Mouse (Mus musculus) testis, adult 10 weeks (tissue): ENCODE data around the gene Xrcc3. TPM values are rescaled to one million over a fixed set of nuclear protein-coding genes. Genes with fewer than 3 reads are reported as not detected.

Source experiments
- polyA plus RNA-seq: library from polyadenylated mRNA; stranded (reverse); fragments of 350-450 nt; fragmentation: Illumina TruSeq; extraction: RNeasy Lipid Tissue Mini Kit (QIAGEN cat#74804); gene quantifications from one replicate; pipeline ENCODE4 v1.2.3, GENCODE M21; 2014; ENCODE audit warnings: low read depth, low replicate concordance

Gene Xrcc3
- polyA plus RNA-seq: 0.36 TPM

GRCm38 (mm10) chr12:111813766-111814617 is at the start of gene Xrcc3, which contains the start of gene Zfyve21:
Xrcc3 (minus strand) TSS chr12:111813873.
Zfyve21 (plus strand) TSS chr12:111814170.

GRCm38 (mm10) chr12:111758381-111759175 is 55.1 kb downstream of the Xrcc3 start, which contains the start of gene Klc1:
Klc1 (plus strand) TSS chr12:111758849.

Other genes starting within 250 kb of the Xrcc3 start
- gene Mark3, start 239.3 kb downstream of the Xrcc3 start, polyA plus RNA-seq: 92.5 TPM
- gene Ckb, start 141.5 kb downstream of the Xrcc3 start, polyA plus RNA-seq: 0.17 TPM
- gene Trmt61a, start 135.8 kb downstream of the Xrcc3 start, polyA plus RNA-seq: 0.18 TPM
- gene Bag5, start 100.6 kb downstream of the Xrcc3 start, polyA plus RNA-seq: 332 TPM
- gene Apopt1, start 100.6 kb downstream of the Xrcc3 start, polyA plus RNA-seq: 40.6 TPM
- 3.3 TPM for gene Klc1, start 55.0 kb downstream of the Xrcc3 start, polyA plus RNA-seq
- gene Zfyve21, start 297 bp upstream of the Xrcc3 start, polyA plus RNA-seq: 7.1 TPM
- 7.9 TPM for gene Ppp1r13b, start 94.2 kb upstream of the Xrcc3 start, polyA plus RNA-seq
- gene Atp5mpl, start 153.1 kb upstream of the Xrcc3 start, polyA plus RNA-seq: 602 TPM
- 39.3 TPM for gene Tdrd9, start 157.7 kb upstream of the Xrcc3 start, polyA plus RNA-seq
- gene Rd3l, start 167.4 kb upstream of the Xrcc3 start, polyA plus RNA-seq: not detected